Mouse (Mus musculus) megakaryocyte-erythroid progenitor cell, adult 5-6 weeks (primary cell): ENCODE results near the gene Slc10a7. TPM values are rescaled to one million over a fixed set of nuclear protein-coding genes. Genes with fewer than 3 reads are reported as not detected.

Experiments used
- ATAC-seq: replicated peaks from 2 replicates; pipeline ENCODE4 v1.8.0; 2016; ENCODE audit warnings: mild to moderate bottlenecking, inconsistent platforms; ENCODE audit not compliant: severe bottlenecking, poor library complexity, low FRiP score, low TSS enrichment
- total RNA-seq, 2 experiments: library from RNA; stranded (forward) in 1 of 2; stranded (reverse) in 1 of 2; fragments of 200-1000, 215-1000 nt in 1 of 2; fragments of >200 nt in 1 of 2; fragmentation: Nextera tagmentation in 1 of 2; gene quantifications; 2 replicates each; pipeline ENCODE4 v1.2.3; 2014 to 2017

Slc10a7 gene
- total RNA-seq, 2 experiments from 2014 or later, result 13.5 to 17.1 TPM

DNA sequence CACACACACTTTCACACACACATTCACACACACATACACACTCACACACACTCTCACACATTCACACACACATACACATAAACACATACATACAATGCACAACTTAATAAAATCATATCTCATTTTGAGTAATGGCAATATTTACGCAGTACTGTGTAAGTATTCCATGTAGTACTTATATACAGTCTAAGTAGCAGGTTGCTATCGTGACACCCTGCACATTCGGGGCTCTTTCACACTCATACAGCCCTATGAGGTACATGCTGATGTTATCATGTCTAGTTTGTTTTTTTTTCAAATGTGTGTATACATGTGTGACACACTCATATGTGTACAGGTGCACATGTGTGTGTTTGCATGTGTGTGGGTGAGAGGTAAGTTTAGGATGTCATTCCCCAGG lies 261.4 kb downstream of the Slc10a7 start:
- ATAC-seq, result no peak

DNA sequence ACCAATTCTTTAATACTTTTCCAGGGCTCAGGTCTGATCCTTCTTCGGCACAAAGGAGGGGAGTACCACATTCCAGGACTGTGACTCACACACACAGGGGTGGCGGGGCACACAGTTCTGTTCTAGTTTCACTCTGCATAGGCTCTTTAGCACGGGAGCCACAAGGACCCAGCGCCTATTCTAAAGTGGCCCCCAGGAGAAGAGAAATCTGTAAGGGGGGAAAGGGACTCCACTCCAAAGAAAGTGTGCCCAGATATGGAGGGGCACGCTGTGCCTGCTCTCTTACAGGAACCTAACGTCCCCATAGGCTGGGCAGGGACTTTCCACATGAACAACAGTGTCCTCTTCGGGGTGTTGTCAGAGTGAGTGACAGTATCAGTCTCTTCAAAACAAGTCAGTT lies 262.1 kb downstream of the Slc10a7 start:
- ATAC-seq, result no peak

DNA sequence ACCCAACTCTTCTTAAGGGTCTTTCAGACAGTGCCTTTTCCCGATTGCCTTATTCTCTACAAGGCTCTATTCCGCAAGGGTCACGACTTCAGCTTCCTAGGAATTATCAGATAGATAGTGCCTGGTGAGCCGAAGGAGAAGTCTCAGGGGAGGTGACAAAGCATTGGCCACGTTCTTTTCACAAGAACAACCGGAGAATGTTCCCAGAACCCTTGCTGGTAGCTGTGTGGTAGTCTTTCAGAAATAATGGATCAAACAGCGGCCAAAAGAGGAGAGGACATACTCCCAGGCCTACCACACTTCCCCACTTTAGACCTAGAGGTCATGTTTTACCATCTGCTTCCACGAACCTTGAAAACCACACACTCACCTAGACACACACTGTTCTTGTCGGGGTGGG lies 267.7 kb downstream of the Slc10a7 start:
- no peak for ATAC-seq

Other genes starting within 250 kb of the Slc10a7 start
- gene Pou4f2, start 72.7 kb upstream of the Slc10a7 start, total RNA-seq (2014; fragmentation: Nextera tagmentation), result not detected in 2 replicates
- gene Pou4f2, start 72.7 kb upstream of the Slc10a7 start, total RNA-seq (2017), result not detected in 2 replicates
- gene Rbmxl1, start 448 bp upstream of the Slc10a7 start, total RNA-seq (2014; fragmentation: Nextera tagmentation), result 184 and 218 TPM in 2 replicates
- gene Rbmxl1, start 448 bp upstream of the Slc10a7 start, total RNA-seq (2017), result 218 and 280 TPM in 2 replicates